Mouse (Mus musculus) thymus, adult 2 months (tissue): ENCODE results near the gene Map3k6.

Experiments
- CTCF ChIP-seq: fragments of 200-500 bp; IDR thresholded peaks from 2 replicates; pipeline ENCODE4 v1.5.1; 2012; ENCODE audit warnings: mild to moderate bottlenecking, control low read depth, low read length, moderate library complexity, borderline replicate concordance; ENCODE audit not compliant: control insufficient read depth, poor library complexity, insufficient read depth; ENCODE audit errors: extremely low read depth
- POLR2A ChIP-seq: fragments of 200-500 bp; IDR thresholded peaks from 2 replicates; pipeline ENCODE4 v1.6.1; 2012; ENCODE audit warnings: mild to moderate bottlenecking, low read length, control low read depth, moderate library complexity; ENCODE audit not compliant: control insufficient read depth, poor library complexity, insufficient read depth; ENCODE audit errors: extremely low read depth

- TF ChIP-seq POLR2A (no peak), CTCF (no peak)
These were observed 46.0 kb downstream of the Map3k6 start for GRCm38 (mm10) chr4:133286476-133287077.
